Mouse (Mus musculus) layer of hippocampus, adult 8-10 months (tissue): ENCODE measurements at regions not wholly inside any gene's neighbourhood (a gene's known extent, or its start where the extent isn't known, plus 50 kb on each side); places are given as distances from the start of the nearest gene placed in this dataset.
"Not testable (repeated sequence)": the region's sequence is repeated elsewhere in the genome, so short reads cannot be mapped to it uniquely, and the experiment has no call there.

Experiments
- DNase-seq, 2 experiments: peaks; one replicate each; pipeline ENCODE4 v3.0.0; 2022; ENCODE audit warnings: low spot score in 2 of 2

- no peak for DNase-seq
Observed at GRCm38 (mm10) chr4:94394462-94394861, 161.9 kb upstream of the Gm10306 start.

- DNase-seq, result no peak
Observed at GRCm38 (mm10) chr4:94397284-94397683, 159.1 kb upstream of the Gm10306 start.

- DNase-seq, result no peak
Observed at GRCm38 (mm10) chr4:94406922-94407321, 149.4 kb upstream of the Gm10306 start.

- no peak for DNase-seq
Observed at GRCm38 (mm10) chr4:94407503-94407902, 148.8 kb upstream of the Gm10306 start.

- DNase-seq, result no peak
Observed at GRCm38 (mm10) chr4:94412661-94413060, 143.7 kb upstream of the Gm10306 start.

GRCm38 (mm10) chr4:94425525-94425924 is 130.8 kb upstream of the Gm10306 start:
- DNase-seq, result not testable (repeated sequence)

GRCm38 (mm10) chr4:94427581-94427980 is 128.8 kb upstream of the Gm10306 start:
- DNase-seq, result no peak

GRCm38 (mm10) chr4:94432005-94432404 is 124.3 kb upstream of the Gm10306 start:
- DNase-seq, result no peak

- peak in 1 of 2 experiments; percentile 8 for DNase-seq
Observed at GRCm38 (mm10) chr4:94437717-94438435, 118.5 kb upstream of the Gm10306 start.

GRCm38 (mm10) chr4:94439159-94439836 is 117.0 kb upstream of the Gm10306 start:
- peak; percentile 7 to 43 for DNase-seq

- DNase-seq, result no peak
Observed at GRCm38 (mm10) chr4:94446604-94447003, 109.7 kb upstream of the Gm10306 start.
